Mouse (Mus musculus) layer of hippocampus, adult 8-10 months (tissue): ENCODE measurements around the gene 6030498E09Rik. TPM values are rescaled to one million over a fixed set of nuclear protein-coding genes. Genes with fewer than 3 reads are reported as not detected.

Experiments used
- DNase-seq, 2 experiments: peaks; one replicate each; pipeline ENCODE4 v3.0.0; 2022; ENCODE audit warnings: low spot score in 2 of 2
- microRNA-seq, 2 experiments: library from miRNA; unstranded; fragments of <30 nt; microRNA quantifications; one replicate each; pipeline ENCODE4 v1.2.0; 2022
- total RNA-seq, 4 experiments: library from RNA; stranded (reverse); gene quantifications; 2 replicates each; pipeline ENCODE4 v1.2.4; 2022

Gene 6030498E09Rik
- total RNA-seq = under 1 TPM in 1 of 4 experiments, not detected in 3; 0.37 TPM

DNA sequence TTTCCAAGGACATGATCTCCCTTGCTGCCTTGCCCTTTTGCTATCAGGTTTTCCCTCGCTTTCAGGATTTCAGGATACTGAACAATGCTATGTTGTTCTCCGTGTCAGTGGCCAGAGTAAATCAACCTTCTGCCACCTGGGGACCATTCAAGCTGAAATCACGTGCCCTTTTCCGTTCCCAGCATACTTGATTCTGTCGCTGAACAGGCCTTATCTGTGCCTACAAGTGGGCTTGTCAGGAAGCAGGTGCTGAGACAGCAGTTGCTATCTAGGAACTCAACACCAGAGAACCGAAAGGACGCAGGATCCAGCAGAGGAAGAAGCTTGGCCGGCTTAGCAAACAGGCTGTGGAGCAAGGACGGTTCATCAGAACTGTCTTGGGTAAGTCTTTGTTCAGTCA is at the start of gene 6030498E09Rik:
Gene 6030498E09Rik (plus strand): TSS at position 194 of the 400 bp plus-strand sequence.
- no peak for DNase-seq

DNA sequence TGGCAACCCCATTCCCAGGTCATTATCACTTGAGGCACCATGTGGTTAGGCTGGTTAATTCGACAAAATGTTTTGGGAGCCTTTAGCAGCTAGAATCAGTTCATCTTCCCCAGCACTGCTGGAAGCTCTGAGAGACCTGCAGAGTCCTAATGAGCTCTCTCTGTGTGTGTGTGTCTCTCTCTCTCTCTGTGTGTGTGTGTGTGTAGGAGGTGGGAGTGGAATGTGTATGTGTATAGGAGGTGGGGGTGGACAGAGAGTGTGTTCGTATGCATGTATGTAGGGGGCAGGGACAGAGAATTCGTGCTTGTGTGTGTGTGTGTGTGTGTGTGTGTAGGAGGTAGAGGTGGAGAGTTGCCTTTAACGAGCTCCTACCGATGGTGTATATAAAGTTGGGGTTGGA is 42.4 kb upstream of the 6030498E09Rik start:
- no peak for DNase-seq

DNA sequence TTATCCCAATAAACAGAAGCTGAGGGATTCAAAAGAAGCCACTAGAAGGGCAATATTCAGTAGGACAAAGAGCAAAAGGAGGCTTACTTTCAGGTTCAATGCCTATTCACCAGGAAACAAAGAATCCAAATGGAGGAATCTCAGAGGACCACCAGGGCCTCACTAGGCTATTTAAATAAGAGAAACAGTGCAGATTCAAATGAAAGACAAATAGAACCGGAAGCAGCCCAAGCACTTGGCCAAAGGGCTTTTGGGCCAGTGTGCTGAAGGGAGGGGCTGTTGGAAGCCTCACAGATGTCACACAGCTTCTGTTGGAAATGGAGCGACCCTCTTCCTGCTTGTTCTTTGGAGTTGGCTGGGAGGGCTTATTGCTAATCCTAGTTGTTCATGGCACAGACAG is 41.8 kb upstream of the 6030498E09Rik start:
- no peak for DNase-seq

DNA sequence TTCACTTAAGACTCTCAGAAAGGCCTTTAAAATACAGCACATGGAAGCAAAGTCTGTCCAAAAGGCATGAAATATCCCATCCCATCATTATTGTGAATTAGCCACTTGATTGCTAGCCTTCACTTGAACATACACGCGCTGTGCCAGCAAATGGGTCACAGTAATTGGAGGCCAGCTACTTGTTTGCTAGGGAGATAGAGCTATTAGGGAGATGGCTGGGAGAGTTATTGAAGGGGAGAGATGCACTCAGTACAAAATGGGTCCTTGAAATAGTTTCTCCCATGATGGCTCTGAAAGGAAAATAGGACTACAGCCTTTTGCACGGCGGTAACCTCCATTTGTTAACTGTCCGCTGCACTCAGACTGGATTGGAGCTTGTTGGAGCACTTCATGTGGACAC is 38.8 kb upstream of the 6030498E09Rik start:
- no peak for DNase-seq

DNA sequence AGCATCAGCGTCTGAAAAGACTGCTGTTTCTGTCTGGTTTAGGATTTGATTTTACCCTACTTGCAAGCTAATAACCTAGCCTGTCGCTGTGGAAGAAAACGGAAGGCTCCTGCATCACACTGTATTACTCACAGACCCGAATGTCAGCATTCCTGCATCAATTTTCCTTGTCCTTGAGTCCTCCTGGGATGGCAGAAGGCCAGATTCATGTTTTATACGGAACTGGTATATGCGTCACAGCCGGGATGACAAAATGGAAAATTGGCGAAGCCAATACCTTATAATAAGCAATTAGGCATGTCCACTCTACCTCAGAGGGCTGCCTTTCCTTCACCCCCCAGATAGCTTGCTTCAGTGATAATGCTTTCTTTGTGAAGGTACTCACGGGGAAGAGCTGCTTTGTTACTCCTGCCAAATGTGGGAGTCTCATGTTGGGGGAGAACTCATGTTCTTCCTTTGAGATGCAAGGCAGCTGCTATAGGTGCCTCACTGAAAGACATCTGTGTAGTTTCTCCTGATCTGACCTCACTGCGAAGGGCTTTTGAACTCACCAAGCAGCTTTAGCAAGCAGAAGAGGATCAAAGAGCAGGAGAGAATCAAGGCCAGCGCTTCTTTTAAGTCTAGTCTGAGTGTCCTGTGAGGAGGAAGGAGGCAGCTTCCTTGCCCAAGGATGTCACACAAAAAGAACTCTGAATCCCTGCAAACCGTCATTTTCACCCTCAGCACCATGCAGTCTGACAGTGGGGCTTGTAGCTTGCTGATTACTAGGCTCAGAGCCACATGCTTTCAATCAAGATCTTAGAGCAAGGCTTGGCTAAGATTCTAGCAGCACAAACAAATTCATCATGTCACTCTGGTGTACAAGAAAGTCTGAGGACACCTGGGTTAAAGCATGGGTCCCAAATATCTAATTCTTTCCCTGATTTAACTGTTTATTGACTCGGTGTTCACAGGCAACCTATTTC is 37.3 kb upstream of the 6030498E09Rik start:
- no peak for DNase-seq

DNA sequence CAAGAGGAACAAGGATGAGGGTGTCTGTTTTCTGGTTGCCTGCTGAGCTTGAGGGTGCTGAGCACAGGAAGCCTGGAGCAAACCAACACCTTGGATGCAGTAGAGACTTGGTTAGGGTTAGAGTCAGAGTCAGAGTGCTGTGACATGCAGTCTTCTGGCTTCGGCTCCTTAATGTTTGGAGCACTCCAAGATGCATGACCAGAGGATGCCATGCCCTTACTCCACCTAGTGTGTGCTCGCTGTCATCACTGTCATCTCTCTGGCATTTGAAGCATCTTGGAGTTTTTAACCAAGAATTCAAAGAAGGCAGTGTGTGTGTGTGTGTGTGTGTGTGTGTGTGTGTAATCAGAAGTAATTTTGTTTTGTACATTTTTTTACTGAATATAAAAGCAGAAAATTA is 1.0 kb upstream of the 6030498E09Rik start:
- DNase-seq = no peak

DNA sequence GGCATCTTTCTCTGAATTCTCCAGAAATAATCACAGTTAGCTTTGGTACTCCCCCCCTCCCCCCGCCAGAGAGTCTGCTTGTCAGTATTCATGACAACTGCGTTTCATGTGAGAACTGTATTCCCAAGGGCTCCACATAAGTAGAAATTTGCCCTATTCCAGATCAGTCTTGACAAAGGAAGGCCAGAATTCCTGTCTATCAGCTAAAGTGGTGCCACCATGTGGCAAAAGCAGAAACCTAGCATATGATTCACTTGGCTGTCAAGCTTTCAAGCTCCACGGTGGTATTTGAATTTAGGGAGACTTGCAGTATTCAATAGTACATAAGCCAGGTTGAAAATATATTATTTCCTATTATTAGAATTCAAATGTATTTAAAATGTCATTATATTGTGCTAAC is 585 bp upstream of the 6030498E09Rik start:
- peak in 1 of 2 experiments; percentile 6 for DNase-seq

DNA sequence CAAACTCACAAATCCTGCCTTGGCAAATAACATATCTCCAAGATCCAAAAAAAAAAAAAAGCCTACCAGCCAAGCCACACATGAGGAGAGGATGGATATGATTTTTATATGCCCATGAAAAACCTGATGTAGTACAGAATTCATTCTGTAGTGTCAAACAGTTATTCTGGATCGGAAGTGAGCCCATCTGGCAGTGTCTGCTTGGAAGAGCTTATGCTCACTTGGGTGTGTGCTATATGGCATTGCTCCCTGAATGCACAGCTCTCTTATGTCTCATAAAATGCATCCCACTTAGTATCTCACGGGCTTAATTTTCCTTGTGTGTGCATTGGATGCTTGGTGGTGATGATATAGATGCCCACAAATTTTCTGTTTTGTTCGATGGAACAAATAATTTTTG is 21.9 kb downstream of the 6030498E09Rik start:
- DNase-seq = no peak

DNA sequence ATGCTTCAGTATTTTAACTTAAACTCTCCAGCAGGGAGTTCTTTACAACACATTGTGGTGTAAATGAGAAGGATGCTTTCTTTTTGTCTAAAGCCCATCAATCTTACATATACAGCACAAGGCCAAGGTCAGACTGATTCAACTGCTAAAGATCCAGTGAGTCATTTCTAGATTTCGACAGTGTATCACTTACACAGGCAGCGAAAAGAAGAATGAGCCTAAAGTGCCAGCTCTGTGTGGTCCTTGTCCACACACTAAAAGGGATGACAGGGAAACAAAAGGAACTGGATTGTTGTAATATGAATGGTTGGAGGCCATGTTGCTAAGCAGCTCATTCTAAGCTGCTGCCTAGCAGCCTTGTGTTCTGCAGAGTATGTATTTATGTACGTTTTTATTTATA is 41.5 kb downstream of the 6030498E09Rik start:
- DNase-seq = no peak

DNA sequence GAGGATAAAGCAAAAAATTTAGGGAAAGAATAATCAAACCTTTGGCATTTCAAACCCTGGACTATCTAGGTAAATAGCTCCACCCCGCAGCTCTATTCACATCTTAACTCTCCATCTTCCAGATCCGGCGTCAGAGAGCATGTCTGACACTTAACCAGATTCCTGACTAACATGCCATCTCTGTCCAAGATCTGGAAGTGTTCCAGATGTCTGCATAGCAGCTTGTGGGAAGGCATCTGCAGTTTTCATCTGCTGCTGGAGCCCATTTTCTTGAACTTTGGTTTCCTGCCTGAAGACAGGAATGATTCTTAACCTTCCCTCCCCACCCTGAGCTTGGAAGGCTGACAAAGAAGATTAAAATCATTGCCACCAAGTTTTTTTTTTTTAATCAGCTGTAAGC is 44.4 kb downstream of the 6030498E09Rik start:
- no peak for DNase-seq

DNA sequence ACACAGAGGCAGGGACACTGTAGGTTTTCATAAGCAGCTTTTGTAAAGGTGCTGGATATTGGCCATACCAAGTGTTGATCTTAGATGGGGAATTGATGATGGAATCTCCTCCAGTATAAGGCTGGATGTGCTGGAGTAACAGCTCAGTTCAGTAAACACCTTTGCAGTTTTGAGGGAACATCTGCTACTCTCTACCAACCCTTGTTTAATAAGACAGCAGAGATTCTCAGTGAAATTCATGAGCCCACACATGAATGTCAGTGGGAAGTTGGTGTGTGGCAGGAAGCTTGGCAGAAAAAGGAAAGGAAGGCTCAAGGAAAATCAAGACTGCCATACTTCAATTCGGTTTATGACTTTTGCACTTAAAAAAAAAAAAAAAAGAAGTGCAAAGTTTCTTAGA is 186.1 kb downstream of the 6030498E09Rik start:
- no peak for DNase-seq

DNA sequence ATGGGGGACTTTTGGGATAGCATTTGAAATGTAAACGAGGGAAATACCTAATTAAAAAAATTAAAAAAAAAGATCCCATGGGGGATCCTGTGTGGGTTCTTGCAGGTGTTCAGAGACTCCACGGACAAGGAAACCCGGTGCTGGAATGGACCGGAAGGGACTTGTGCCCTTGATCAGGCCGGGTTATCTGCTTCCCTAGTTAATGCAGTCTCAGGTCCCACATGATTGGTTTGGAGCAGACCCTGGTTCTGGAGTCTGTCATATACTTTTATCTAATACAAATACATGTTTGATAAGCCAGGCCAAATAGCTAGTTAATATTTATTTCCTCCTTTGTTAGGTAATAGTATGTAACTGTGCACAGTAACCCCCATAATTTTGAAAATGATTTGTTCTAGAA is 223.8 kb downstream of the 6030498E09Rik start:
- no peak for DNase-seq

Small RNAs within 50 kb of the gene (microRNA-seq; reads per million reads assigned to microRNA genes)
- 0 reads per million in 2 experiments for gene Gm25642

Other genes starting within 250 kb of the 6030498E09Rik start
- 10 to 100 TPM; 31.2 to 36.7 (median 34.2) TPM for gene Cul4b, start 196.5 kb upstream of the 6030498E09Rik start, total RNA-seq
- gene Mcts1, start 172.1 kb upstream of the 6030498E09Rik start, total RNA-seq = 10 to 100 TPM; 78.7 to 94.2 (median 87.2) TPM
- 10 to 100 TPM; 21.4 to 32.3 (median 26.1) TPM for gene C1galt1c1, start 137.6 kb upstream of the 6030498E09Rik start, total RNA-seq